Mouse (Mus musculus) liver, embryonic 14.5 days (tissue): ENCODE measurements around the gene Lonp2. TPM values are rescaled to one million over a fixed set of nuclear protein-coding genes. Genes with fewer than 3 reads are reported as not detected.

Experiments used
- ATAC-seq: fragments of 200-750 bp; cut with Nextera tagmentation; 2 replicates; pipeline ENCODE4 v1.8.0; 2017; ENCODE audit warnings: moderate number of reproducible peaks, mild to moderate bottlenecking, moderate library complexity; ENCODE audit not compliant: insufficient read depth
- DNase-seq, 3 experiments: peaks; one replicate each; pipeline ENCODE4 v3.0.0-alpha.2; 2012 to 2013; ENCODE audit warnings: low read depth in 3 of 3, low spot score in 3 of 3
- H3K27ac ChIP-seq: fragments of 300-500 bp; sonication (generic); 2 replicates; pipeline ENCODE4 v1.5.1; 2014; ENCODE audit warnings: moderate library complexity, mild to moderate bottlenecking, control low read depth, inconsistent platforms
- H3K27me3 ChIP-seq: fragments of 300-500 bp; sonication (generic); 2 replicates; pipeline ENCODE4 v1.6.1; 2014; ENCODE audit warnings: mild to moderate bottlenecking, low read length, moderate library complexity; ENCODE audit not compliant: control insufficient read depth, insufficient read depth
- H3K36me3 ChIP-seq: fragments of 300-500 bp; sonication (generic); replicated peaks from 2 replicates; pipeline ENCODE4 v1.6.1; 2014; ENCODE audit warnings: low read depth; ENCODE audit not compliant: control insufficient read depth, insufficient read depth
- H3K4me1 ChIP-seq, 2 experiments: fragments of 200-500 bp in 1 of 2; fragments of 300-500 bp in 1 of 2; sonication (generic) in 1 of 2; replicated peaks; 2 replicates each; pipeline ENCODE4 v1.6.1; 2012 to 2014; ENCODE audit warnings: antibody characterized with exemption in 1 of 2, inconsistent platforms in 1 of 2, low read length in 1 of 2; ENCODE audit not compliant: control insufficient read depth in 2 of 2, insufficient read depth in 2 of 2
- H3K4me2 ChIP-seq: fragments of 300-500 bp; sonication (generic); 2 replicates; pipeline ENCODE4 v1.6.1; 2014; ENCODE audit warnings: low read depth, mild to moderate bottlenecking, control low read depth, moderate library complexity
- H3K4me3 ChIP-seq, 2 experiments: fragments of 200-500 bp in 1 of 2; fragments of 300-500 bp in 1 of 2; sonication (generic) in 1 of 2; 2 replicates each; pipeline ENCODE4 v1.5.1; 2012 to 2014; ENCODE audit warnings: low read depth in 2 of 2, low read length in 2 of 2, mild to moderate bottlenecking in 2 of 2, control low read depth in 1 of 2, inconsistent platforms in 1 of 2, moderate library complexity in 1 of 2; ENCODE audit not compliant: insufficient read depth in 1 of 2
- H3K9ac ChIP-seq: fragments of 300-500 bp; sonication (generic); replicated peaks from 2 replicates; pipeline ENCODE4 v1.6.1; 2014; ENCODE audit warnings: mild to moderate bottlenecking, control low read depth, moderate library complexity
- H3K9me3 ChIP-seq: fragments of 300-500 bp; sonication (generic); 2 replicates; pipeline ENCODE4 v1.6.1; 2016; ENCODE audit warnings: low read length, mixed read lengths; ENCODE audit not compliant: control insufficient read depth
- CTCF ChIP-seq: IDR thresholded peaks from 2 replicates; pipeline ENCODE4 v1.5.1; 2016; ENCODE audit warnings: antibody characterized with exemption, low read depth, control low read depth
- EP300 ChIP-seq: IDR thresholded peaks from 2 replicates; pipeline ENCODE4 v1.6.1; 2016; ENCODE audit warnings: antibody characterized with exemption, low read depth
- WGBS: fragments of 180-500 bp; shearing (Covaris S2); extraction: QIAGEN DNeasy Blood & Tissue Kit; methylation state at CpG from one replicate; pipeline ENCODE4 v1.1.7; 2014; ENCODE audit not compliant: insufficient replicate concordance; 5-methylcytosine and 5-hydroxymethylcytosine counted together
- polyA plus RNA-seq, 2 experiments: library from polyadenylated mRNA; depleted of rRNA in 1 of 2; stranded (reverse) in 1 of 2; unstranded in 1 of 2; fragments of >200 nt; fragmentation: Nextera tagmentation in 1 of 2; extraction: Ambion mirVana in 1 of 2; gene quantifications; 2 replicates each; pipeline versions ENCODE4 v1.2.1 to v1.2.3; 2012 to 2014

Lonp2 gene
- polyA plus RNA-seq, 2 experiments, result 16.6 to 34.2 TPM

DNA sequence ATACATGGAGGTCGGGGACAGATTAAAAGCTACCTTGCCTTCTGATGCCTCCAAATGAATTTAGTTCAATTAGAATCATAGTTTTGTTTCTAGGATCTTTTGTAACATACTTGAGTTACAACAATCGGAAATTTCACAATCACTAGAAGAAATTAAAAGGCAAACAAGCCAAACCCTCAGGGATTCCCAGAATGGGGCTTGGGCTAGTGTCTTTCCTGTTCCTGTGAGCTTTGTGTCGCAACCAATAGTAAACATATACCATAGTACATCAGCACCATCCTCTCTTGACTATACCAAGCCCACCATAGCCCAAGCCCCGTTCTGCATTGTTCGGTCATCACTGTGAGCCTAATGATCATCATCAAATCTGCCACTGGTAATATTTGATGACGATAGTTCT is 24.5 kb upstream of the Lonp2 start:
- Histone ChIP-seq H3K4me1 (peaks cover 0 to 6% of the 10 kb centered on the region in 2 experiments; a peak in 2 of 4 replicates), H3K4me3 (no peak overlapping the region), H3K36me3 (no peaks in the 10 kb centered on the region), H3K27ac (no peak overlapping the region), H3K9me3 (no peaks in the 10 kb centered on the region), H3K9ac (no peak overlapping the region), H3K27me3 (no peaks in the 10 kb centered on the region), H3K4me2 (no peak overlapping the region)
- DNase-seq, result no peak
- no peak for ATAC-seq
- TF ChIP-seq CTCF (no peak), EP300 (no peak)
- WGBS, result 59% methylated on average over 6 of the region's 6 CpGs

DNA sequence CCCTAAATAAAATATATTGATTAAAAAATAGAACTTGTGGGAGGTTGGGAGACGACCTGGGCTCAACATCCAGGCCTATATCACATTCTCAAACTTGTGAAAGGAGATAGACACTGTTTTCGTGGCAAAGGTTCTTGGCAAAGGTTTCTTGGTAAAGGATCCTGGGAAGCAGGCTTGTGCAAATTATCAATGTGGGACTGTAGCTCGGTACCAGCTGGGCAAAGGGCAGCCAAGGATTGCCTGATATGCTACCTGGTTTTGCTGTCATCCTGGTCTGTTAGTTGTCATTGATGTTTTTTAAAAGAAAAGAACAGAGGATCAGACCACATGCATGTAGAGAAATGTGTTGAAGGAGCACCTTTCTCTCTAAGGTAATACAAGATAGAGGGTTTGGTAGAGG is 23.5 kb upstream of the Lonp2 start:
- DNase-seq, result no peak
- H3K4me1 ChIP-seq, result peaks cover 0 to 6% of the 10 kb centered on the region in 2 experiments; a peak in 2 of 4 replicates
- TF ChIP-seq CTCF (no peak), EP300 (no peak)

GRCm38 (mm10) chr8:86603174-86603573 is 20.7 kb upstream of the Lonp2 start:
- Histone ChIP-seq H3K36me3 (no peaks in the 10 kb centered on the region), H3K27me3 (no peaks in the 10 kb centered on the region), H3K9me3 (no peaks in the 10 kb centered on the region), H3K4me1 (peaks cover 0 to 4% of the 10 kb centered on the region in 2 experiments; a peak in 2 of 4 replicates), H3K4me2 (no peak overlapping the region), H3K27ac (no peak overlapping the region), H3K9ac (no peak overlapping the region), H3K4me3 (no peak overlapping the region)
- TF ChIP-seq CTCF (no peak), EP300 (no peak)
- WGBS, result 40% methylated on average over 2 of the region's 2 CpGs
- no peak for ATAC-seq
- DNase-seq, result no peak

More for the DNA sequence above, 23.5 kb upstream of the Lonp2 start:
- 44% methylated on average over 3 of the region's 3 CpGs for WGBS
- Histone ChIP-seq H3K9ac (no peak overlapping the region), H3K27me3 (no peaks in the 10 kb centered on the region), H3K36me3 (no peaks in the 10 kb centered on the region), H3K4me2 (no peak overlapping the region), H3K27ac (no peak overlapping the region), H3K9me3 (no peaks in the 10 kb centered on the region), H3K4me3 (no peak overlapping the region)
- no peak for ATAC-seq

DNA sequence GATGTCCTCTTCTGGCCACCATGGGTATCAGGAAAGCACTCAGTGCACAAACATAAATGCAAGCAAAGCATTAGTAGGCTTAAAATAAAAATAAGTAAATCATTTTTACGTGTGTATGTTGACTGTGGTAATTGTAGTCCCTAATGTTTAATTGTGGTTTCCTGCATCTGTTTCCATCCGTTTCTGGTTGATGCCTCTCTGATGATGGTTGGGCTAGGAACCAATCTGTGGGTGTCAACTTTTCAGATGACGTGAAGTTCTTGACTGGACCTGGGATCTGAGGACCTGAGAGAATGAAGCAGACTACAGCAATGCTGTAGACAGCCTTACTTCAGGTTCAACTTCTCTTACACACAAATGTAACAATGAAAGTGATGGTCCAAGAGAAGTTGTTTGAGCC is 19.2 kb upstream of the Lonp2 start:
- ATAC-seq, result no peak
- WGBS, result 42% methylated on average over 3 of the region's 3 CpGs
- no peak for TF ChIP-seq EP300

DNA sequence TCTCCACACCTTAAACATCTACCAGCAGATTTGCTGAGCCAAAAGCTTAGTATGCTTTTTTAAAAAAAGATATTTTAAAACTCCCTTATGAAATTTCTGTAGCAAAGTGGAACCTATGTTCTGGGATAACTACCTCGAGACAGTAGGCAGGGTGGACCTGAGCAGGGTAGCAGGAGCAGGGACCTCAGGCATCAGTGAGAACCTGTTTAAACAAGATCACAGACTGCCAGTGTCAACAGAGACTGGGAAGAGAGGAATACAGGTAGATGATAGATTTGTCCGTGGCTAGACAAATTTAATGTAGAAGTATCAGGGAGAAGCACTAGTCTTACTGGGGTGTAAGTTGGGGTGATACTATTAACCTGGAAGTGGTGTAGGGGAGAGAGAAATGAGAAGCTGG is 10.0 kb upstream of the Lonp2 start:
- Histone ChIP-seq H3K27ac (no peak overlapping the region), H3K4me1 (peaks cover 0 to 12% of the 10 kb centered on the region in 2 experiments; a peak in 2 of 4 replicates), H3K9ac (no peak overlapping the region), H3K9me3 (no peaks in the 10 kb centered on the region), H3K27me3 (no peaks in the 10 kb centered on the region), H3K36me3 (no peaks in the 10 kb centered on the region), H3K4me3 (no peak overlapping the region), H3K4me2 (no peak overlapping the region)
- ATAC-seq, result no peak
- WGBS, result 42% methylated on average over 2 of the region's 2 CpGs
- no peak for DNase-seq
- TF ChIP-seq CTCF, result no peak
- no peak for TF ChIP-seq EP300

More for the DNA sequence above, 19.2 kb upstream of the Lonp2 start:
- Histone ChIP-seq H3K27me3 (no peaks in the 10 kb centered on the region), H3K9me3 (no peaks in the 10 kb centered on the region), H3K4me1 (no peaks in the 10 kb centered on the region), H3K36me3 (no peaks in the 10 kb centered on the region), H3K4me2 (no peak overlapping the region), H3K9ac (no peak overlapping the region), H3K27ac (no peak overlapping the region), H3K4me3 (no peak overlapping the region)
- no peak for DNase-seq
